Mouse (Mus musculus) C2C12 (cell line): ENCODE measurements around the gene Fhit.

Experiments
- CEBPB ChIP-seq: IDR thresholded peaks from one replicate; pipeline ENCODE4 v1.6.1; 2011; ENCODE audit warnings: low read depth, mild to moderate bottlenecking, control low read depth, moderate library complexity
- CTCF ChIP-seq: IDR thresholded peaks from one replicate; pipeline ENCODE4 v1.5.1; 2011; ENCODE audit not compliant: control insufficient read depth, insufficient read depth, insufficient read length
- MAX ChIP-seq: IDR thresholded peaks from one replicate; pipeline ENCODE4 v1.6.1; 2011; ENCODE audit warnings: mild to moderate bottlenecking, control low read depth
- MYOD1 ChIP-seq: IDR thresholded peaks from one replicate; pipeline ENCODE4 v1.6.1; 2011; ENCODE audit warnings: low read depth; ENCODE audit not compliant: control insufficient read depth, insufficient read length
- MYOG ChIP-seq: IDR thresholded peaks from one replicate; pipeline ENCODE4 v1.6.1; 2011; ENCODE audit not compliant: control insufficient read depth, insufficient read length; ENCODE audit errors: extremely low read depth
- USF1 ChIP-seq: IDR thresholded peaks from one replicate; pipeline ENCODE4 v1.6.1; 2011; ENCODE audit warnings: low read depth, mild to moderate bottlenecking, control low read depth, moderate library complexity

DNA sequence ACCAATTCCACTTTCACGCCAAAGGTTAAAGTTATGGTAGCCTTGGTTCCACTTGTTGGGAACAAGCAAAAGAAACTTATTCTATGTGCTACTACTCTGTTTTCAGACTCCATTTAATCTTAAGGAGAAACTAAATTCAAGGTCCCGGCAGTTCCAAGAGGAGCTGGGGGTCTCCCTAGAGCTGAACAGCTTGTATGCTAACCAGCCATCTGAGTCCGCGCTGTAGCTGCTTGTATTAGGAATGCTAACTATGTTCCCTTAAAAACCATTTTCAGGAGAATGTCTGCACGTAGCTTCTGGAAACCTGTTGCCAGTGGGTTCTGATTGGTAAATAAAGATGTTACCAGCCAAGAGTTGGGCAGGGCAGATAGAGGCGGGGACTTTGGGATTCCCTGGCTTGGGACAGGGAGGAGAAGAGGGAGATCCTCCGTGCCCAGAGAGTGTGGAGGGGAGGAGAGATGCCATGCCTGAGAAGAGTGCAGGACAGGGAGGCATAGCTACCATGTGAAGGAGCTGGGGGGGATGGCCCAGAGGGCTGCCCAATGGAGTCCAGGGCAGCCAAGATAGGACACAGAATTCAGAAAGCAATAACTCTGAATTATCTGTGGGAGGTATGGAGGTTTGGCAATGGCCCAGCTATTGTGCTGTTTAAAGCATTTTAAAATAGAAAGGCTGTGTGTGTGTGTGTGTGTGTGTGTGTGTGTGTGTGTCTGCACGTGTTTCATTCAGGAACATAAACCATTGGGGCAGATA, 629.9 kb downstream of the Fhit start:
- no peak for TF ChIP-seq USF1
- no peak for TF ChIP-seq CTCF
- TF ChIP-seq CEBPB = no peak
- TF ChIP-seq MAX = no peak
- no peak for TF ChIP-seq MYOD1
- no peak for TF ChIP-seq MYOG
